Mouse (Mus musculus) heart, postnatal 0 days (tissue): ENCODE results near the gene Gdap2.

Experiments
- CTCF ChIP-seq: IDR thresholded peaks from 2 replicates; pipeline ENCODE4 v1.5.1; 2016; ENCODE audit warnings: antibody characterized with exemption, control low read depth, low read depth
- EP300 ChIP-seq: IDR thresholded peaks from 2 replicates; pipeline ENCODE4 v1.6.1; 2016; ENCODE audit warnings: antibody characterized with exemption, low read depth

DNA sequence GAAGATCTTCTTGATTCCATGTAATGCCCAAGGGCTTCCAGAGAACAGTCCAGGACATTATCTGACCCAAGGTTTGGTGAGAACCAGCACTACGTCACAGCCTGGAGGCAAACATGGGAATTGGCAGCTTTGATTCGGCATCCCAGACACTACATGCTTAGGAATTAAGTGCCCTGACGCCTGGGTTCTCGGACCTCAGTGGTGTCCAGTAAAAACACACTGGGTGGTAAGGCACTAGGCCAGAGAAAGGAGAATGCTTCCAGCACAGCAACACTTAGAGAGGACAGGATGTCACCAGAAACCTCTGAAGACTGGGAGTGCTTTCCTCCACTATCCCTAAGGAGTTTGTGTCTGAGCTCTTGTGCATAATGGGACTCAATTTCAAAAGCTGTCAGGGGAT lies 80.0 kb downstream of the Gdap2 start:
- TF ChIP-seq CTCF (no peak), EP300 (no peak)
